Comparison of ENCODE assay signal across 11 mouse cellular contexts in the genomic region with DNA sequence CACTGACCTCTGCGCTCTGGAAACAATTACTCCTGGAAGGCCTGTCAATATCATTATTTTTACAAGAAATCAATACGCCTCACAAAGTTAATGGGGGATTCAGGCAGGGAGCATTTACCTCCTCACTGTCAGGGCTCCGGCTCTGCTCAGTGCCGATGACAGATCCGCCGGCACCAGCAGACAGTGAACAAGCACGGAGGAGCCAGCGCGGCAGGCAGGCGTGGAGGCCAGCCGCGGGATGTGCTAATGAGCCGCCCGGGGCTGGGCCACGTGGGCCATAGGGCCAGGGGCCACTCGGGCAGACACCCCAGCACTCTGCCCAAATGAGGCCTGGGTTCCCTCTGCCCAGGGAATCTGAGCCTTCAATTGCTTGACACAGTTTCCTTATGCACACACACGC. TPM values are rescaled to one million over a fixed set of nuclear protein-coding genes. Genes with fewer than 3 reads are reported as not detected.
DNase-seq lines count a peak whose midpoint lies in the region; ATAC-seq lines count a peak whose summit lies in the region.
"Had no signal": no experiment of that assay in that cellular context is flagged by ENCODE, and none has a peak within 500 bp of the region (broad histone marks: within the 10 kb centered on the region; RNA-seq: fewer than 3 reads in every experiment).

No protein-coding gene starts in this region.

- WGBS in heart, embryonic 12.5 days: 11% methylated on average over 17 of the region's 17 CpGs
- 8% methylated on average over 17 of the region's 17 CpGs for WGBS in hindbrain, embryonic 11.5 days
- WGBS in midbrain, embryonic 13.5 days: 11% methylated on average over 17 of the region's 17 CpGs

- H3K9me3 ChIP-seq in heart, embryonic 12.5 days (replicated peaks): no peaks in the 10 kb centered on the region
- no peaks in the 10 kb centered on the region for H3K9me3 ChIP-seq in hindbrain, embryonic 11.5 days (ENCODE audit: control insufficient read depth, low read length)
- H3K9me3 ChIP-seq in midbrain, embryonic 13.5 days: no peaks in the 10 kb centered on the region

- ATAC-seq in heart, embryonic 12.5 days (ENCODE audit: insufficient number of reproducible peaks, low FRiP score): 0 out of 2 replicates have a peak, but pooled peaks have one; percentile 18
- ATAC-seq in hindbrain, embryonic 11.5 days (ENCODE audit: low FRiP score): peak; percentile 60; the same call in 1 of the 2 replicates
- ATAC-seq in midbrain, embryonic 13.5 days: peak; percentile 60
- ATAC-seq: liver, postnatal 0 days had no signal

- H3K27me3 ChIP-seq in heart, embryonic 12.5 days (replicated peaks): peaks cover 4% of the 10 kb centered on the region
- 0 out of 2 replicates have a peak, but pooled peaks cover 4% of the 10 kb centered on the region for H3K27me3 ChIP-seq in hindbrain, embryonic 11.5 days (ENCODE audit: control insufficient read depth, insufficient read depth, low read length)
- H3K27me3 ChIP-seq in midbrain, embryonic 13.5 days: no peaks in the 10 kb centered on the region

- peaks cover 10% of the 10 kb centered on the region; the same call in 1 of the 2 replicates for H3K4me1 ChIP-seq in heart, embryonic 12.5 days (replicated peaks)
- H3K4me1 ChIP-seq in hindbrain, embryonic 11.5 days (replicated peaks; ENCODE audit: control insufficient read depth, insufficient read depth, low read length): peaks cover 26% of the 10 kb centered on the region
- peaks cover 94% of the 10 kb centered on the region for H3K4me1 ChIP-seq in midbrain, embryonic 13.5 days (replicated peaks)

- peak overlapping the region; percentile 54 for H3K4me2 ChIP-seq in heart, embryonic 12.5 days
- peak overlapping the region; percentile 14; the same call in 1 of the 2 replicates for H3K4me2 ChIP-seq in hindbrain, embryonic 11.5 days (replicated peaks; ENCODE audit: low read depth, low read length)
- H3K4me2 ChIP-seq in midbrain, embryonic 13.5 days (replicated peaks): peak overlapping the region; percentile 48

- no peak overlapping the region for H3K27ac ChIP-seq in heart, embryonic 12.5 days (ENCODE audit: poor library complexity, severe bottlenecking)
- H3K27ac ChIP-seq in hindbrain, embryonic 11.5 days (ENCODE audit: low read depth, low read length): peak overlapping the region; percentile 47; the same call in 1 of the 2 replicates
- no peak overlapping the region for H3K27ac ChIP-seq in midbrain, embryonic 13.5 days

- H3K36me3 ChIP-seq in heart, embryonic 12.5 days: no peaks in the 10 kb centered on the region
- H3K36me3 ChIP-seq in hindbrain, embryonic 11.5 days (ENCODE audit: control insufficient read depth, insufficient read depth, low read length): no peaks in the 10 kb centered on the region
- H3K36me3 ChIP-seq in midbrain, embryonic 13.5 days: no peaks in the 10 kb centered on the region

- H3K4me3 ChIP-seq in heart, embryonic 12.5 days: no peak overlapping the region
- no peak overlapping the region for H3K4me3 ChIP-seq in hindbrain, embryonic 11.5 days (ENCODE audit: low read depth, low read length)
- peak overlapping the region; percentile 16; the same call in 1 of the 2 replicates for H3K4me3 ChIP-seq in midbrain, embryonic 13.5 days (replicated peaks)

- DNase-seq in heart, adult 11 months: no peak
- peak; percentile 33 for DNase-seq in ZHBTc4 (ENCODE audit: low read depth, low spot score)
- peak; percentile 51 for DNase-seq in hindbrain, embryonic 11.5 days (ENCODE audit: low spot score)
- no peak for DNase-seq in cerebellum, postnatal 14 days
- no peak for DNase-seq in layer of hippocampus, postnatal 25 days (ENCODE audit: extremely low spot score in 1 of 2, low spot score in 1 of 2)
- DNase-seq in spleen, adult 12 weeks (ENCODE audit: low spot score): no peak
- DNase-seq: layer of hippocampus, adult 9-11 months; liver, postnatal 0 days; right cerebral cortex, postnatal 25 days had no signal

- H3K9ac ChIP-seq in heart, embryonic 12.5 days: 0 out of 2 replicates have a peak overlapping the region, but pooled peaks have one; percentile 1
- no peak overlapping the region for H3K9ac ChIP-seq in hindbrain, embryonic 11.5 days (ENCODE audit: low read depth, low read length)
- H3K9ac ChIP-seq in midbrain, embryonic 13.5 days (replicated peaks): peak overlapping the region; percentile 50
- H3K9ac ChIP-seq: liver, postnatal 0 days had no signal

RNA-seq across cellular contexts. Expression of gene Ebf3, which starts 47.7 kb away (rescaled TPM):
- 0.61 and 0.65 TPM in 2 replicates for polyA plus RNA-seq in heart, embryonic 12.5 days (2016; fragmentation: Nextera tagmentation; extraction: Ambion mirVana)
- polyA plus RNA-seq in hindbrain, embryonic 11.5 days (2014; fragmentation: Nextera tagmentation; extraction: Ambion mirVana): 14.0 and 15.9 TPM in 2 replicates
- polyA plus RNA-seq in midbrain, embryonic 13.5 days (2015; fragmentation: Nextera tagmentation; extraction: Ambion mirVana): 18.1 and 18.2 TPM in 2 replicates
- total RNA-seq in layer of hippocampus, postnatal 25 days (2021): under 1 TPM; 0.42 to 0.54 TPM
- polyA plus RNA-seq: liver, postnatal 0 days had no signal

Comparison
In these comparisons a context has a peak if more than half of its experiments do, and no peak if none do; other contexts are left out.
1. DNase-seq: peak in ZHBTc4 (single experiment) and hindbrain, embryonic 11.5 days (single experiment); none in heart, adult 11 months (single experiment), cerebellum, postnatal 14 days (0 of 2), layer of hippocampus, postnatal 25 days (0 of 2) and spleen, adult 12 weeks (single experiment).
2. Peak in every context shown above with its lines, with median percentiles within 50 percentile points of each other: ATAC-seq and H3K4me2 ChIP-seq.